In genomic region chrX:104483444-104483808, GRCm38 (mm10) we compare ENCODE assay signal across 8 mouse cellular contexts. TPM values are rescaled to one million over a fixed set of nuclear protein-coding genes. Genes with fewer than 3 reads are reported as not detected.
DNase-seq lines count a peak whose midpoint lies in the region; ATAC-seq lines count a peak whose summit lies in the region.

No protein-coding gene starts in this region.

- H3K9ac ChIP-seq in midbrain, embryonic 15.5 days = peak overlapping the region; percentile 56

- no peaks in the 10 kb centered on the region for H3K36me3 ChIP-seq in midbrain, embryonic 15.5 days (replicated peaks)

- H3K27ac ChIP-seq in midbrain, embryonic 15.5 days = peak overlapping the region; percentile 76

- no peaks in the 10 kb centered on the region for H3K9me3 ChIP-seq in midbrain, embryonic 15.5 days

- peaks cover 17% of the 10 kb centered on the region for H3K27me3 ChIP-seq in midbrain, embryonic 15.5 days (replicated peaks)

- H3K4me1 ChIP-seq in midbrain, embryonic 15.5 days = no peaks in the 10 kb centered on the region; the same call in 1 of the 2 replicates

- H3K4me3 ChIP-seq in midbrain, embryonic 15.5 days = peak overlapping the region; percentile 66

- intact Hi-C loops in left cerebral cortex, postnatal 25 days (cut with DNase I) = no loop called here

- ATAC-seq in frontal cortex, adult (ENCODE audit: low TSS enrichment) = peak; percentile 36
- ATAC-seq in hematopoietic stem cell, adult 5-6 weeks (replicated peaks in 1 of 2; ENCODE audit: insufficient read depth in 1 of 2, low FRiP score in 2 of 2, low TSS enrichment in 1 of 2, low read depth in 1 of 2, poor library complexity in 2 of 2, severe bottlenecking in 2 of 2) = peak; percentile 47 to 65
- ATAC-seq in midbrain, embryonic 15.5 days (replicated peaks) = peak; percentile 86

- DNase-seq in frontal cortex, postnatal 14 days (ENCODE audit: low spot score in 2 of 2) = no peak
- DNase-seq in CD4-positive helper T cell, adult 2 months (ENCODE audit: low read depth, low spot score) = peak; percentile 35
- DNase-seq in cerebellum, adult 9-11 months = peak; percentile 35
- DNase-seq in left cerebral cortex, postnatal 25 days (ENCODE audit: low spot score in 2 of 2) = peak; percentile 20 to 23
- DNase-seq in urinary bladder, postnatal 10 days (ENCODE audit: low spot score) = no peak

- H3K4me2 ChIP-seq in midbrain, embryonic 15.5 days = peak overlapping the region; percentile 52

- WGBS in midbrain, embryonic 15.5 days = 27% methylated on average over 6 of the region's 6 CpGs

RNA-seq across cellular contexts. Expression of gene Uprt, which starts 0.8 kb away (rescaled TPM):
- total RNA-seq in hematopoietic stem cell, adult 5-6 weeks (2017) = 11.3 and 15.8 TPM in 2 replicates
- 10 to 100 TPM; 12.8 to 16.0 TPM for total RNA-seq in left cerebral cortex, postnatal 25 days (2021)
- polyA plus RNA-seq in midbrain, embryonic 15.5 days (2015; fragmentation: Nextera tagmentation; extraction: Ambion mirVana) = 2.0 TPM in 2 replicates

Comparison
In these comparisons a context has a peak if more than half of its experiments do, and no peak if none do; other contexts are left out.
1. ATAC-seq: peak in every context shown above with its lines; median percentile 86 in midbrain, embryonic 15.5 days; 56 in hematopoietic stem cell, adult 5-6 weeks; 36 in frontal cortex, adult.
2. DNase-seq: peak in CD4-positive helper T cell, adult 2 months (single experiment), cerebellum, adult 9-11 months (single experiment) and left cerebral cortex, postnatal 25 days (2 of 2); none in frontal cortex, postnatal 14 days (0 of 2) and urinary bladder, postnatal 10 days (single experiment).